Mouse (Mus musculus) ES-Bruce4 (cell line): ENCODE results near the gene Rasgrp4.

ENCODE experiments used
- CTCF ChIP-seq: IDR thresholded peaks from one replicate; pipeline ENCODE4 v1.8.1; 2011; ENCODE audit warnings: low read depth, low read length
- EP300 ChIP-seq: IDR thresholded peaks from 2 replicates; pipeline ENCODE4 v1.6.1; 2011; ENCODE audit warnings: low read depth, low read length; ENCODE audit not compliant: insufficient read depth
- POLR2A ChIP-seq: IDR thresholded peaks from one replicate; pipeline ENCODE4 v1.8.1; 2011; ENCODE audit warnings: low read length; ENCODE audit not compliant: insufficient read depth

- TF ChIP-seq CTCF (no peak), POLR2A (no peak), EP300 (no peak)
Observed at GRCm38 (mm10) chr7:29170755-29171561, 36.3 kb downstream of the Rasgrp4 start.
